Mouse (Mus musculus): ENCODE measurements at regions not wholly inside any gene's neighbourhood (a gene's known extent, or its start where the extent isn't known, plus 50 kb on each side); places are given as distances from the start of the nearest gene placed in this dataset.

DNA sequence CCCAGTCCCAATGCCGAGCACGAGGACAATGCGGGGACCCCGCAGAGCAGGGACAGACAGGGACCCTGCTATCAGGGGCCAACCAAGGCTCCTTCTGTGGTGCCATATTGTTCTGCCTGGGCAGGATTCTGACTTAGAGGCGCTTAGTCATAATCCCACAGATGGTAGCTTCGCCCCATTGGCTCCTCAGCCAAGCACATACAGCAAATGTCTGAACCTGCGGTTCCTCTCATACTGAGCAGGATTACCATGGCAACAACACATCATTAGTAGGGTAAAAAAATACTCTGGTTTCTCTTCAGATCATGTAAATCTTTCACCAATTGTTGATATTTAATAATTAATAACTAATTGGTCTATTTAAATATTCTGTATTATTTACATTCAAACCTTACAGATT is 2140.3 kb upstream of the Cdh20 start:
- DNase-seq (ENCODE audit: low spot score): peak; percentile 90

DNA sequence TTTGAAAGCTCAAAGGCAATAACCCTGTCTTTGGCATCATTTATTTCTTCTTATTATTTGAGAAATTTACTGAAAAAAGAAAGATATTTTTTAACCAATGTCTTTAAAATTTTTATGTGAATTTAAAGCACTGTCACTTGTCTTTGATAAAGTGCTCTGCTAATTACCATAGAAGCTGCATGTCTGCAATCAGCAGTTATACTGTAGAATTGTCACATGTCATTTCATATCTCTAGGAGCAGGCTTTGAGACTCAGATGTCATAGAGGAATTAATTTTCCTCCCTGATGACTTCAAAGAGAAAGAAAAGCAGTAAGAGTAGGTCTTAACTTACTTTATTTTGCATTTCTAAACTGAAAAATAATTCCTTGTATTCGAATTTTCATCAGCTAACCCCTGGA is 2123.9 kb upstream of the Cdh20 start:
- DNase-seq (ENCODE audit: low spot score): no peak

GRCm38 (mm10) chr1:102687367-102688070 is 2080.8 kb upstream of the Cdh20 start:
- no peak for DNase-seq (ENCODE audit: low spot score)

DNA sequence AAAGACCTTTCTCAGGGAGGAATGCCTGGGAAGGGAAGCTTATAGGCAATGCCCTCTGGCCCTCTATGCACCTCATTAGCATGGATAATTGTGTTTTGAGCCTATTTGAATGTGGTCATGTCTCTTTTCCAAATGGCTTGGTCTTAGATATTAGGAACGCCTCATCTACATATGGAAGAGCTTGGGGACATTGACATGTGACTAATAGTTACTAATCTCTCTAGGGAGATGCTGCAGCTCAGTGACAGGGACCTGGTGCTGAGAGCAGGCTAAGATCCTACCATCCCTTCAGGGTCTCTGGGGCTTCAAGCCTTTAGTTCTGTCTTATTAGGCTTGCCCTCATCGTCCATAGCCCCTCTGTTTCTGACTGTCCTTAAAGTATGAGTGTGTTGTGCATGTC is 2051.9 kb upstream of the Cdh20 start:
- no peak for DNase-seq (ENCODE audit: low spot score)

- DNase-seq (ENCODE audit: low spot score): no peak
Measured at GRCm38 (mm10) chr1:102733991-102734390, 2034.3 kb upstream of the Cdh20 start.

GRCm38 (mm10) chr1:102735392-102735791 is 2032.9 kb upstream of the Cdh20 start:
- no peak for DNase-seq (ENCODE audit: low spot score)

DNA sequence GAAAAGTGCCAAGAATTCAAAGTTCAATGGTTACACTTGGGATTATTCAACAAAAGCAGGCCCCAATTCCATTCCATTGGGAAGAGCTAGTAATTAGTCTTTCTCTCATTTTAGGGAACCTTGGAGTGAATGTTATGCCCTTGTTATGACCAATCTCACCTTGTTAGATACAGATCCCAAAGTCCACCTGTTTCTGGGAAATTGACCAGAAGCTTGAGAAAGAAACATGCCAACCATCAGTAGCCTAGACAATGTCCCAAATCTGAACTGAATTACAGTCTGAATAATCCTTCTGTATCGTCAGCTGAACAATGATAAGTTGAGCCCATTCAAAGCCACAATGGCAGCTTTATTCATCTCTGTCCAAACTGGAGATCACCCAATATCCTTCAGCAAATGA is 2010.4 kb upstream of the Cdh20 start:
- no peak for DNase-seq (ENCODE audit: low spot score)

All from c-Kit-positive CD71-positive TER-119-positive erythroid progenitor cells, embryonic 14.5 days (primary cell).